Mouse (Mus musculus) cerebellum, adult 9-11 months (tissue): ENCODE results near the gene Zfp574.

Experiments used
- DNase-seq: peaks from one replicate; pipeline ENCODE4 v3.0.0; 2022

The Zfp574 gene

DNA sequence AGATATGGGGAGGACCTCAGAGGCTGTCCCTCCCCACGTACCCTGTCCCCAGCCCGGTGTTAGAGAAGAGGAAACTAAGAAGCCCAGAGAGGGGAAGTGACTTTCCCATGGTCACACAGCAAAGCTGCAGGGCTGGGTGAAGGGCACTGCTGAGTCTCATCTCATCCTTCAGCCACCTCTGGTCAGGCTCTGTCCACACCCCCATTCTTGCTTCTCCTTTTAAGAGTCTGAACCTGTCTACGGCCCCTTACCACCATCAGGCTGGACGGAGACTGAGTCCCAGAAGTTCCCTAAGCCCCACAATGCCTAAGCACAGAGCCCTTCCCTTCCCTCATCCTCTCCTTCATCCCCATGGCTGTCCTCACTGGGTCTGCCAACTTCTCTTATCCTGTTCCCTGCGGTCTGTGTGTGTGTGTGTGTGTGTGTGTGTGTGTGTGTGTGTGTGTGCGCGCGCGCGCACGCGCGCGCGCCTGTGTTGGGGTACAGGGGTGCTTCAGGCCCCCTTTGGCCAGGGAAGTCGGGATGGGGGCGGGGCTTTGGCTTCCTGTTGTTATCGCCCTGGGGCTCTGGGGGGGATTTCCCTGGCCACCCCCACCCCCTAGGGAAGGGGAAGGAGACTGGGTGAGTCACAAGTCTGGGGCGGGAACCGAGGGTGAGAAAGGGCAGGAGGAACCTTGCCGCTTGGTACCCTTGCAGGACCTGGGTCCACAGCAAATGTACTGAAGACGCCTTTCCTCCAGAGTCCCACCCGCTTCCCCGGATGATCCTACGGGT, 47.9 kb downstream of the Zfp574 start:
- no peak for DNase-seq

DNA sequence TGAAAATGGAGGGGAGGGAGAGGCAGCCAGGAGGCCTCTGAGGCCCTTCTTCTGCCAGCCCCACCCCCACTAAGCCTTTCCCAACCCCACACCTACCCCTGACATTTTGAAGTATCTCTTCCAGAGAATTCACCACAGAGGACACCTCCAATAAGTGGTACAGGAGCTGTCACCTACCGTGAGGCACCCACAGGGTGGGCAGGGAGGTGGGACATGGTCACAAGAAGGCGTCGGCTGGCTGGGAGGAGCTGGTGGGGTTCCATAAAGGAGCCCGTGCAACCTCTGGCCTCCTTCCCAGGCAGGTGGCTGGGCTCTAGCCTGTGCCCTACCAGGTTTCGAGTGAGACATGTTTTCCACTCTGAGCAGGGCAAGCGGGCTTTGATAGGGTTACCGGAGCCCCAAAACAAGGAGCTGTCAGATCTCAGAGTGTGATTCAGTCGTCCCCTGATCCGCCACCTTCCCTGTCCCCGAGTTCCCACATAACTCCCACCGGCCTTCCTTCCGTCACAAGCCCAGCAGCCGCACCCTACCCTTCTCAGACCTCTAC, 48.9 kb downstream of the Zfp574 start:
- no peak for DNase-seq

DNA sequence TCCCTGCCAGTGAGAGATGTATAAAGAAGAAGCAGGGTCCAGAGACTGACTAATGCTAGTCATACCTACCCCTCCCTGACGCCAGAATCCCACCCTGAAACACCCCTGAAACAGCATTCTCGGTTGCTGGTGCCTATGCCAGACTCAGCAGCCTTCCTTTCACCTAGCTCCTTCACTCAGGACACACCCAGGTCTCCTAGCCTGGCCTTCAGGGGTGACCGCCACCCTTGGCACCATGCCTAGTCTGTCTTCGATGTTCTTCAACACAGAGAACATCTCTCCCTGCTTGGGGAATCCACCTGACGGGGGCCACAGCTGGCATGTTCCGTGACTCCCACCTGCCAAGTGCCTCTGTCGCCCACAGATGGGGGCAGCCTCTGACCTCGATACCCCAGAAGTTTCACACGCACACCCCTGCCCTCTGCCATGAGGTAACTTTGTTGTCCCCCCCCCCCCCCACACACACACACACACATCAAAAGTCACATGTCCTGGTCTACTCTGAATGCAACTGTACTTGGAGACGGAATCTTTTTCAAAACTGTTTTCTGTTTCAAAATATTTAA, 53.4 kb downstream of the Zfp574 start:
- no peak for DNase-seq

DNA sequence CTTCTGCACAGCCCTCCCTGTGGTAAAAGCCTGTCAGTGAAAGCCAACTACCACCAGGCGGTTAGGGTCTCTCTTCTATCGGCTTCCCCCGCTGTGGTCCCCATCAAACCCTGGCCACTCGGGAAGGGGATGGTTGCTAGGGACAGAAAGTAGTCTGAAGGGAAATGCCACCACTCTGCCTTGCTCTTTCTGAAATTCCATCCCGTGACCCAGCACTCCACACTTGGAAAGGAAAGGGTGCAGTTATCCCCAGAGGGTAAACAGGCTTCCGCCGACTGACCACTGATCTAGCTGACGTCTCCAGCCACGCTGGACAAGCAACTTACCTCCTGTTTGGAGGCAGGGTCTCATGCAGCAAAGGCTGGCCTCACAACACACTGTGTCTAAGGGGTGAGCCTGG, 55.6 kb downstream of the Zfp574 start:
- no peak for DNase-seq

DNA sequence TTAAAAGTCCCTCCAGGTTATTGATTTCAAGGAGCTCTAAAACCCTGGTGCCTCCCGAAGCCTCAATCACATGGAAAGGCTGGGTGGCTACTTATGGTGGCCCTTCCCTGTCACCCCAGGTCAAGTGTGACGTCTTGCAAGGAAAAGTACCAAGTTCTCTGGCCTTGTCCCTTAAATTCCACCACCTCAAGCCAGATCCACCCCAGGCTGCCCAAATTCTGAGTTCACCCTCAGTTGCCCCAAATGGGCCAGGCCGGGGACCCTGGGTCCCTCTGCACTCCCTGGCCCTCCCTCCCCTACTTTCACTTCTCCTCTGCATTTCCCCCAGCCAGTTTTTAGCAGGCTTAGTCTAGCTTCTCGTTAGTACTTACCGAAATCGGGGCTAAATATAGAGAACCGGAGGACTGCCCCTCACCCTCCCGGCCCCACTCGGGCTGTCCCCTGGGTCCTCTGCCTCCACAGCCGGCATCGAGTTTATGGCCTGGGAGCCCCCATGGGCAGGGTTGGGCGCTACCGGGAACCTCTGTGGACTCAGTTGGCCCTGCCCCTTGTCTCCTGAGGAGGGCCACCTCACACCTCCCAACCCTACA, 57.1 kb downstream of the Zfp574 start:
- no peak for DNase-seq

DNA sequence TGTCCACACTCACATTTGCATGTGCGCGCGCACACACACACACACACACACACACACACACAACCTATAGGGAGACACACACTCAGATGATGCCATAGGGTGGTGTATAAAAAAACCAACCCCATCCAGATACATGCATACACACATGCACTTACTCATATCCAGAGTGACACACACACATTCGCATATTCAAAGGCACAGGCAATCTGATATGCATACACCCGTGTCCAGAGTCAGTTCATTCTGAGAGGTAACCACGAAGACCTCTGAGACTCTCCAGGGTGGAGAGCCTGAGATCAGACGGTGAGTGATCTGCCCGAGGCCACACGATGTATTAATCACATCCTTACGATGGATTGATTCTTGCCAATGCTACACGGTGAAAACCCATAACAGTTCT, 58.2 kb downstream of the Zfp574 start:
- no peak for DNase-seq

DNA sequence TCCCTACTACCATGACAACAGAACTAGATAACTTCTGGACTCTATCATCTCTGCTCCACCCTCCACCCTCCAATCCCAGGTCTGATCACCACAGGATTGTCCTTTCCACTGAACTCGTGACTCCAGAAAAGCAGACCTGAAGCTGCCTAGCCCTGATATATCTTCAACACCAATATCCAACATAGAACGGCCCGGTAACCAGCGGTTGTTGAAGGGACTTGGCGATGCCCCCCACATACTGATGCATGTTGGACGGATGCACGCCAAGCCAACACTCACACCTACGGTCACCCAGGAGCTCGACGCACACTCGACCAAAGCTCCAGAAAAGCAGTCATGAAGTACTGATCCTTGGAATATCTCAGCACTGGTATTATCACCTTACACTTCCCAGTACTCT, 58.9 kb downstream of the Zfp574 start:
- no peak for DNase-seq

DNA sequence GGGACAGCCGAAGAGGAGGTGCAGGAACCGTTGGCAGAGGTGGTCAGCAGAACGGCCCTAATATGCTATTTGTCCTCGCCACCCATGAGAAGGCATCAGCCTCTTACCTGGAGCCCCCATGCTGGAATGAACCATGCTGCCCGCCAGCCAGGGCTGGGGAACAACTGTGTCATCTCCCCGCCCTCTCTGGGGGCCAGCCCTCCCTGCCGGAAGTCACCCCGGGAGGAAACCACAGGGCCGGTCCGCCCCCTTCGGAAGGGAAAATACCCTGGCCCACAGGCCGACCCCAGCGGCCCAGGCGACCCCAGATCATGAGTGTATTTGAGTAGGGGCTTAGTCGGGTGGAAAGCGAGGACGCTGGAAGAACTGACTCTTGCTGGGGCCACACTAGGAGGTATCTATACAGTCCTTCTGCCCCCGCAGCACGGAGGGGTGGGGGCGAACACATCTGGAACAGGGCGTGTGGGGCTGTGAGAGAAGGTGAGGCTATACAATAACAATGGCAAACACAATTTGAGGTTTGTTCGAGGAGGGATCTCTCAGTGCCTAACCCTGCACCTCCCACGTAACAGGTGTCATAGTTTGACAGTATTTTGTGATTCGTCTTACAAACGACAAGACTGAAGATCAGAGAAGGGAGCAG, 60.1 kb downstream of the Zfp574 start:
- DNase-seq: no peak
